Mouse (Mus musculus) liver, adult 2 months (tissue): ENCODE results near the gene Ppm1k.

Source experiments
- CTCF ChIP-seq: fragments of 200-500 bp; IDR thresholded peaks from 2 replicates; pipeline ENCODE4 v1.5.1; 2011; ENCODE audit warnings: low read depth, low read length, control low read depth
- POLR2A ChIP-seq: fragments of 200-500 bp; IDR thresholded peaks from 2 replicates; pipeline ENCODE4 v1.6.1; 2011; ENCODE audit warnings: low read length, control low read depth; ENCODE audit not compliant: insufficient read depth; ENCODE audit errors: extremely low read depth

DNA sequence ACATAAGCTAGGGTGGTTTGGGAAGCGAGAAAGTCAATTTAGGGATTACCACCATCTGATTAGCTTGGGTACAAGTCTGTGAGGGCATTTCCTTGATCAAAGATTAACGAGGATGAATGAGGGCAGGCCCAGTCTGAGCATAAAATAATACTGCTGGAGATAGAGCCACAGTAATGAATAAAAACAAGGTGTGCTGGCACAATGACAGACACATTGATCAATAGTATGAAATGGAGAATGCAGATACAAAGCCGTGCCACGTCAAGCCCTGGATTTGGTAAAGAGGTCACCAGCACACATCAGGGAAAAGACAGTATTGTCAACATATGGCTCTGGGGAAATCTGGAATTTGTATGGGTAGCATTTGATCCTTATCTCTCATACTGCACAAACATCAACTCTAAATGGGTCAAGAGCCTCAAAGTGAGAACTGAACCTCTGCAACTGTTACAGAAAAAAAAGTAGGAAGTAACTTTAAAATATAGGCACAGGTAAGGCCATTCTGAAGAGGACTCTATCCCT is 22.6 kb upstream of the Ppm1k start:
- TF ChIP-seq CTCF, result no peak
- no peak for TF ChIP-seq POLR2A
